Mouse (Mus musculus) retina, postnatal 7 days (tissue): ENCODE measurements at regions not wholly inside any gene's neighbourhood (a gene's known extent, or its start where the extent isn't known, plus 50 kb on each side); places are given as distances from the start of the nearest gene placed in this dataset.

ENCODE experiments used
- DNase-seq: peaks from one replicate; pipeline ENCODE4 v3.0.0-alpha.2; 2012; ENCODE audit warnings: low read depth, low spot score

DNA sequence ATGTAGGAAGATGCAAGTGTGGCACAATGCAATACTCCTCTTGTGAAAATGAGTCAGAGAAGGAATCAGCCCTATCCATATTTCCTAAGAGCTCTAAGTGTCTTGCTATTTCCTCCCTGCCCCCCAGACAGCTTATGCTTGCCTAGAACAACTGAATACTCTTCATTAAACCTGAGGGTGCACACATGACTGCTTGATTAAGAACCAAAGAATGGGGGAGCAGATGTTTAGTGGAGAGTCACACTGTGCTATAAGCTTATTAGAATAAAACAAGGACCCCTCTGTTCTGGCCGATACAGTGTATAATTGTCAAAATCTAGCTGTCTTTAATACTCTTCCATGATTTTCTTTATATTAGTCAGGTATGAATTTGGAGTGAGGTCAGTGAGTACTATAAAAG, 458.8 kb upstream of the Mon1b start:
- DNase-seq = no peak

DNA sequence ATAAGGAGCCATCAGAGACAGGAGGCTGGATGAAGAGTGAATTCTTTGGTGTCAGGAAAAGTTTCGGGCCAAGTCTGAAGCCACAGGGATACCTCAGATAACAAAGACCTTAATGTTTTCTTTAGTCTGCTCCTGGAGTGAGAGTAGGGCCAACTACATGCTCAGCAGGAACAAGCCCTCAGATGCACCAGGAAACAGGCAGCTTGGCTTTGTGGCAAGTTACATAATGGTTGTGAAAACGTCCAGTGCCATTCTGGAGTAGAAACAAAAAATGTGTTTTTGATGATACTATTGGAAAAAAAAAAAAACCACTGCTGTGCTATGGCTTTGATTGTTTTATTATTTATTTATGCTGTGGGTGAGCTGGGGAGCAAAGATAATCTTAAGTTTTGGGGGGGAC, 452.2 kb upstream of the Mon1b start:
- no peak for DNase-seq

DNA sequence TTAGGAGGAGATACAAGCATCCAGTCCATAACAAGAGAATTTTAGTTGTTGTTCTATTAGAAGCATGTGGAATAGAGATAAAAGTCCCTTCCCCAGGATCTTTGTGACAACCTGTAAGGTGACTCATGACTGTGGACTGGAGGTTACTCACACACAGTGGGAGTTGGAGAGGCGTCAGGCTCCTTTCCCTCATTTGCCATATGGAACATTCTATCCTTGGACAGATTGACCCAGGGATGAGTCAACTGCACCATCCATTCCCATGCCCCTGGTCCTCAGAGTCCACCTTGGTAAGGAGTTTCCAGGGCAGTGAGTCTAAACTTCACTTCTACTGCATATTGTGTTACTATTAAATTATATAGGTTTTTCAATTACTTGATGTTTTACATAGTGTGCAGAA, 444.9 kb upstream of the Mon1b start:
- DNase-seq = no peak

DNA sequence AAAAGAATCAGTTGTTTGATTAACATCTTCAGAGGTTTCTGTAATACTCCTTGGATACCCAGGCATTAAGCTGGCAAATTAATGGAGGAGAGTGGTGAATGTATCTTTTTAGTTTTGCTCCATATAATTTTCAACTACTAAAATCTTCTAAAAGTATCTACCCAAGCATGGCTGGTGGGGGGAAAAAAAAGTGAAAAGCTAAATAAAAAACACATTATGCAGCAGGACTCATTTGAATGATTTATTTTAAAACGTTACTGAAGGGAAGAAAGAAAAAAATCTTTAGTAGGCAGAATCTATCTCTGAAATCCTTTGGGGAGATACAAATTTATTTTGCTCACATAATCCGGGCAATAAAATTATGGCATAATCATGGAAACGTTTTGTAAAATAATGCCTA, 443.9 kb upstream of the Mon1b start:
- no peak for DNase-seq
